In genomic region chrX:142194420-142194819, GRCm38 (mm10) we compare ENCODE assay signal across 15 mouse cellular contexts. TPM values are rescaled to one million over a fixed set of nuclear protein-coding genes. Genes with fewer than 3 reads are reported as not detected.
A peak's percentile ranks its signal among the peaks of the same experiment; 100 is the strongest.
DNase-seq lines count a peak whose midpoint lies in the region; ATAC-seq and TF ChIP-seq lines count a peak whose summit lies in the region.
"Had no signal": no experiment of that assay in that cellular context is flagged by ENCODE, and none has a peak within 500 bp of the region (broad histone marks: within the 10 kb centered on the region; RNA-seq: fewer than 3 reads in every experiment).

No protein-coding gene starts in this region.

- H3K9me3 ChIP-seq in forebrain, postnatal 0 days (ENCODE audit: low read length) = no peaks in the 10 kb centered on the region
- no peaks in the 10 kb centered on the region for H3K9me3 ChIP-seq in forebrain, embryonic 13.5 days (replicated peaks)
- no peaks in the 10 kb centered on the region for H3K9me3 ChIP-seq in kidney, embryonic 15.5 days (replicated peaks)
- no peaks in the 10 kb centered on the region for H3K9me3 ChIP-seq in neural tube, embryonic 15.5 days (replicated peaks)
- H3K9me3 ChIP-seq: liver, embryonic 15.5 days had no signal

- TF ChIP-seq CTCF in forebrain, postnatal 0 days (IDR thresholded peaks at IDR 0.05; ENCODE audit: low read depth) = no peak
- no peak for TF ChIP-seq CTCF in kidney, adult 2 months (conservative IDR thresholded peaks at IDR 0.05; ENCODE audit: insufficient read depth, insufficient read length, low read depth, low read length)

- no peaks in the 10 kb centered on the region for H3K27me3 ChIP-seq in forebrain, postnatal 0 days (ENCODE audit: insufficient read depth, low read length)
- H3K27me3 ChIP-seq in forebrain, embryonic 13.5 days = peaks cover 3% of the 10 kb centered on the region; the same call in 1 of the 2 replicates
- no peaks in the 10 kb centered on the region for H3K27me3 ChIP-seq in kidney, adult 2 months (replicated peaks; ENCODE audit: control insufficient read depth, insufficient read depth, low read length)
- peaks cover 74% of the 10 kb centered on the region for H3K27me3 ChIP-seq in kidney, embryonic 15.5 days
- H3K27me3 ChIP-seq in neural tube, embryonic 15.5 days (replicated peaks) = no peaks in the 10 kb centered on the region

- no peak overlapping the region for H3K4me3 ChIP-seq in forebrain, postnatal 0 days (ENCODE audit: low read depth, low read length)
- H3K4me3 ChIP-seq in forebrain, embryonic 13.5 days = no peak overlapping the region
- H3K4me3 ChIP-seq in kidney, adult 2 months (ENCODE audit: insufficient read depth, low read depth, low read length) = no peak overlapping the region
- H3K4me3 ChIP-seq in kidney, embryonic 15.5 days (replicated peaks) = no peak overlapping the region
- no peak overlapping the region for H3K4me3 ChIP-seq in neural tube, embryonic 15.5 days (replicated peaks)
- H3K4me3 ChIP-seq: liver, embryonic 15.5 days had no signal

- peak; percentile 82 for ATAC-seq in forebrain, postnatal 0 days
- ATAC-seq in forebrain, embryonic 13.5 days = no peak
- no peak for ATAC-seq in kidney, embryonic 15.5 days (replicated peaks; ENCODE audit: low FRiP score)
- ATAC-seq in neural tube, embryonic 15.5 days (ENCODE audit: low FRiP score) = no peak

- no peak for TF ChIP-seq POLR2A in kidney, adult 2 months (IDR thresholded peaks at IDR 0.05; ENCODE audit: low read depth, low read length)

- H3K4me1 ChIP-seq in forebrain, postnatal 0 days (ENCODE audit: insufficient read depth) = no peaks in the 10 kb centered on the region
- H3K4me1 ChIP-seq in forebrain, embryonic 13.5 days = no peaks in the 10 kb centered on the region
- peaks cover 5% of the 10 kb centered on the region; the same call in 1 of the 2 replicates for H3K4me1 ChIP-seq in kidney, adult 2 months (ENCODE audit: control insufficient read depth, insufficient read depth, low read length)
- H3K4me1 ChIP-seq in kidney, embryonic 15.5 days = no peaks in the 10 kb centered on the region
- H3K4me1 ChIP-seq in neural tube, embryonic 15.5 days = no peaks in the 10 kb centered on the region
- H3K4me1 ChIP-seq: liver, embryonic 15.5 days had no signal

- no peak overlapping the region for H3K9ac ChIP-seq in forebrain, postnatal 0 days
- H3K9ac ChIP-seq in forebrain, embryonic 13.5 days = no peak overlapping the region
- H3K9ac ChIP-seq in kidney, embryonic 15.5 days = no peak overlapping the region
- no peak overlapping the region for H3K9ac ChIP-seq in neural tube, embryonic 15.5 days (replicated peaks)
- H3K9ac ChIP-seq: liver, embryonic 15.5 days had no signal

- H3K27ac ChIP-seq in forebrain, postnatal 0 days (ENCODE audit: low read depth, low read length) = no peak overlapping the region
- H3K27ac ChIP-seq in forebrain, embryonic 13.5 days = no peak overlapping the region
- peak overlapping the region; percentile 94 for H3K27ac ChIP-seq in kidney, adult 2 months (ENCODE audit: insufficient read depth, low read depth, low read length)
- no peak overlapping the region for H3K27ac ChIP-seq in kidney, embryonic 15.5 days
- H3K27ac ChIP-seq in neural tube, embryonic 15.5 days (replicated peaks) = no peak overlapping the region
- H3K27ac ChIP-seq: liver, embryonic 15.5 days; macrophage; stomach, postnatal 0 days had no signal

- H3K4me2 ChIP-seq in forebrain, postnatal 0 days (ENCODE audit: low read depth) = no peak overlapping the region
- no peak overlapping the region for H3K4me2 ChIP-seq in forebrain, embryonic 13.5 days
- no peak overlapping the region for H3K4me2 ChIP-seq in kidney, embryonic 15.5 days
- H3K4me2 ChIP-seq in neural tube, embryonic 15.5 days = no peak overlapping the region
- H3K4me2 ChIP-seq: heart, embryonic 11.5 days; liver, embryonic 15.5 days had no signal

- H3K36me3 ChIP-seq in forebrain, postnatal 0 days (ENCODE audit: insufficient read depth) = no peaks in the 10 kb centered on the region
- H3K36me3 ChIP-seq in forebrain, embryonic 13.5 days (ENCODE audit: poor library complexity, severe bottlenecking) = no peaks in the 10 kb centered on the region
- H3K36me3 ChIP-seq in kidney, adult 2 months (ENCODE audit: control insufficient read depth, insufficient read depth, low read length) = no peaks in the 10 kb centered on the region
- H3K36me3 ChIP-seq in kidney, embryonic 15.5 days = no peaks in the 10 kb centered on the region
- H3K36me3 ChIP-seq in neural tube, embryonic 15.5 days = no peaks in the 10 kb centered on the region
- H3K36me3 ChIP-seq: liver, embryonic 15.5 days had no signal

- no peak for DNase-seq in forebrain, postnatal 0 days
- peak; percentile 83 for DNase-seq in kidney, adult 2 months
- peak; percentile 8 to 15 for DNase-seq in cerebellum, adult 18-20 months
- DNase-seq in kidney, adult 9 months = peak; percentile 79
- DNase-seq in spleen, adult 12 weeks (ENCODE audit: low spot score) = no peak

- WGBS in forebrain, postnatal 0 days = 29% methylated on average over 6 of the region's 6 CpGs
- 49% methylated on average over 6 of the region's 6 CpGs for WGBS in forebrain, embryonic 13.5 days
- 28% methylated on average over 6 of the region's 6 CpGs for WGBS in kidney, adult 2 months
- 66% methylated on average over 6 of the region's 6 CpGs for WGBS in kidney, embryonic 15.5 days
- 61% methylated on average over 6 of the region's 6 CpGs for WGBS in neural tube, embryonic 15.5 days

RNA-seq across cellular contexts. Expression of gene Gucy2f, which starts 2.3 kb away (rescaled TPM):
- total RNA-seq in forebrain, postnatal 0 days (2014; rRNA removed) = 0.29 and 0.31 TPM in 2 replicates
- polyA plus RNA-seq in forebrain, postnatal 0 days (2015; fragmentation: Nextera tagmentation; extraction: Ambion mirVana) = 0.05 and 0.07 TPM in 2 replicates
- polyA plus RNA-seq in forebrain, embryonic 13.5 days (2015; fragmentation: Nextera tagmentation; extraction: Ambion mirVana) = 0.01 TPM in 1 of 2 replicates, not detected in the other
- polyA plus RNA-seq in kidney, adult 2 months (2012; rRNA removed) = 0.09 and 0.11 TPM in 2 replicates
- polyA plus RNA-seq in kidney, embryonic 15.5 days (2015; fragmentation: Nextera tagmentation; extraction: Ambion mirVana) = 0.03 TPM in 1 of 2 replicates, not detected in the other
- 0.03 and 0.08 TPM in 2 replicates for polyA plus RNA-seq in neural tube, embryonic 15.5 days (2015; fragmentation: Nextera tagmentation; extraction: Ambion mirVana)
- total RNA-seq: MEL had no signal
- polyA plus RNA-seq: C2C12; heart, embryonic 11.5 days; liver, embryonic 15.5 days; macrophage; small intestine, adult 2 months; stomach, postnatal 0 days had no signal

RNA-seq across cellular contexts. Expression of gene Nxt2, which starts 32.1 kb away (rescaled TPM):
- 20.2 and 27.8 TPM in 2 replicates for total RNA-seq in forebrain, postnatal 0 days (2014; rRNA removed)
- polyA plus RNA-seq in forebrain, postnatal 0 days (2015; fragmentation: Nextera tagmentation; extraction: Ambion mirVana) = 21.2 and 23.0 TPM in 2 replicates
- 19.3 and 19.4 TPM in 2 replicates for polyA plus RNA-seq in forebrain, embryonic 13.5 days (2015; fragmentation: Nextera tagmentation; extraction: Ambion mirVana)
- polyA plus RNA-seq in kidney, adult 2 months (2012; rRNA removed) = 11.0 and 15.5 TPM in 2 replicates
- polyA plus RNA-seq in kidney, embryonic 15.5 days (2015; fragmentation: Nextera tagmentation; extraction: Ambion mirVana) = 23.5 and 27.2 TPM in 2 replicates
- 18.9 and 21.8 TPM in 2 replicates for polyA plus RNA-seq in neural tube, embryonic 15.5 days (2015; fragmentation: Nextera tagmentation; extraction: Ambion mirVana)

Comparison
In these comparisons a context has a peak if more than half of its experiments do, and no peak if none do; other contexts are left out.
1. DNase-seq: peak in kidney, adult 2 months (single experiment), cerebellum, adult 18-20 months (2 of 2) and kidney, adult 9 months (single experiment); none in forebrain, postnatal 0 days (single experiment) and spleen, adult 12 weeks (single experiment).